Mouse (Mus musculus) layer of hippocampus, postnatal 14 days (tissue): ENCODE results near the gene Utrn. TPM values are rescaled to one million over a fixed set of nuclear protein-coding genes. Genes with fewer than 3 reads are reported as not detected.

Experiments
- DNase-seq, 2 experiments: peaks; one replicate each; pipeline ENCODE4 v3.0.0; 2021 to 2022; ENCODE audit warnings: low spot score in 2 of 2, mixed read lengths in 1 of 2
- total RNA-seq, 2 experiments: library from RNA; stranded (reverse); gene quantifications; 2 replicates each; pipeline ENCODE4 v1.2.3; 2021

Gene Utrn
- total RNA-seq, 2 experiments from 2014 or later: 35.6 to 40.3 TPM

- no peak for DNase-seq
Measured at GRCm38 (mm10) chr10:12736861-12737835, 132.0 kb downstream of the Utrn start.

GRCm38 (mm10) chr10:12735695-12736094 is 133.5 kb downstream of the Utrn start:
- no peak for DNase-seq

- DNase-seq: no peak
Measured at GRCm38 (mm10) chr10:12731459-12731858, 137.7 kb downstream of the Utrn start.

GRCm38 (mm10) chr10:12729635-12730034 is 139.5 kb downstream of the Utrn start:
- DNase-seq: no peak

GRCm38 (mm10) chr10:12729033-12729432 is 140.1 kb downstream of the Utrn start:
- no peak for DNase-seq

- no peak for DNase-seq
Measured at GRCm38 (mm10) chr10:12727881-12728280, 141.3 kb downstream of the Utrn start.

- DNase-seq: no peak
Measured at GRCm38 (mm10) chr10:12726041-12726608, 143.0 kb downstream of the Utrn start.

- no peak for DNase-seq
Measured at GRCm38 (mm10) chr10:12724247-12725001, 144.7 kb downstream of the Utrn start.

- no peak for DNase-seq
Measured at GRCm38 (mm10) chr10:12723269-12723668, 145.9 kb downstream of the Utrn start.

- no peak for DNase-seq
Measured at GRCm38 (mm10) chr10:12722111-12722510, 147.1 kb downstream of the Utrn start.

- DNase-seq: no peak
Measured at GRCm38 (mm10) chr10:12718386-12718785, 150.8 kb downstream of the Utrn start.

GRCm38 (mm10) chr10:12717381-12717780 is 151.8 kb downstream of the Utrn start:
- no peak for DNase-seq

- no peak for DNase-seq
Measured at GRCm38 (mm10) chr10:12716657-12717327, 152.4 kb downstream of the Utrn start.

GRCm38 (mm10) chr10:12713236-12713855 is 155.8 kb downstream of the Utrn start:
- no peak for DNase-seq

- DNase-seq: no peak
Measured at GRCm38 (mm10) chr10:12711332-12711831, 157.8 kb downstream of the Utrn start.

GRCm38 (mm10) chr10:12706516-12706915 is 162.6 kb downstream of the Utrn start:
- no peak for DNase-seq

- DNase-seq: no peak
Measured at GRCm38 (mm10) chr10:12705990-12706389, 163.2 kb downstream of the Utrn start.

GRCm38 (mm10) chr10:12704290-12704689 is 164.9 kb downstream of the Utrn start:
- DNase-seq: no peak

GRCm38 (mm10) chr10:12703526-12703925 is 165.6 kb downstream of the Utrn start:
- DNase-seq: no peak

- DNase-seq: no peak
Measured at GRCm38 (mm10) chr10:12702140-12702539, 167.0 kb downstream of the Utrn start.
